Mouse (Mus musculus) C2C12 (cell line): Measurements from ENCODE around the gene Slc4a3.

Experiments
- CEBPB ChIP-seq: IDR thresholded peaks from one replicate; pipeline ENCODE4 v1.6.1; 2011; ENCODE audit warnings: low read depth, mild to moderate bottlenecking, control low read depth, moderate library complexity
- CTCF ChIP-seq: IDR thresholded peaks from one replicate; pipeline ENCODE4 v1.5.1; 2011; ENCODE audit not compliant: control insufficient read depth, insufficient read depth, insufficient read length
- FOSL1 ChIP-seq: IDR thresholded peaks from one replicate; pipeline ENCODE4 v1.8.0; 2011; ENCODE audit warnings: mild to moderate bottlenecking, low read length; ENCODE audit not compliant: poor library complexity, insufficient read depth, severe bottlenecking
- MAX ChIP-seq: IDR thresholded peaks from one replicate; pipeline ENCODE4 v1.6.1; 2011; ENCODE audit warnings: mild to moderate bottlenecking, control low read depth
- MYOD1 ChIP-seq: IDR thresholded peaks from one replicate; pipeline ENCODE4 v1.6.1; 2011; ENCODE audit warnings: low read depth; ENCODE audit not compliant: control insufficient read depth, insufficient read length
- MYOG ChIP-seq: IDR thresholded peaks from one replicate; pipeline ENCODE4 v1.6.1; 2011; ENCODE audit not compliant: control insufficient read depth, insufficient read length; ENCODE audit errors: extremely low read depth
- USF1 ChIP-seq: IDR thresholded peaks from one replicate; pipeline ENCODE4 v1.6.1; 2011; ENCODE audit warnings: low read depth, mild to moderate bottlenecking, control low read depth, moderate library complexity

GRCm38 (mm10) chr1:75524679-75525078 is 21.4 kb upstream of the Slc4a3 start:
- TF ChIP-seq CTCF (no peak), MYOG (no peak), FOSL1 (no peak), USF1 (no peak), MAX (no peak), CEBPB (no peak), MYOD1 (no peak)
